Mouse (Mus musculus) bone marrow macrophage, adult 2 months (primary cell): ENCODE data around the gene Mapk14.

Experiments
- CTCF ChIP-seq: IDR thresholded peaks from 2 replicates; pipeline ENCODE4 v1.5.1; 2012; ENCODE audit warnings: low read depth, mild to moderate bottlenecking, low read length, moderate library complexity
- POLR2A ChIP-seq: IDR thresholded peaks from 2 replicates; pipeline ENCODE4 v1.6.1; 2012; ENCODE audit warnings: mild to moderate bottlenecking, low read depth, low read length, borderline replicate concordance

GRCm38 (mm10) chr17:28717535-28717934 lies 26.4 kb downstream of the Mapk14 start:
- TF ChIP-seq CTCF (no peak), POLR2A (no peak)
